Mouse (Mus musculus): ENCODE measurements around the gene Fbxl17. TPM values are rescaled to one million over a fixed set of nuclear protein-coding genes. Genes with fewer than 3 reads are reported as not detected.
A peak's percentile ranks its signal among the peaks of the same experiment; 100 is the strongest.

Fbxl17 gene
- polyA plus RNA-seq, 1 experiment from 2014 or later: 11.1 TPM

- H3K4me1 ChIP-seq (replicated peaks): peaks cover 9% of the 10 kb centered on the region
- H3K9me3 ChIP-seq (replicated peaks): no peaks in the 10 kb centered on the region
- no peak overlapping the region for H3K4me2 ChIP-seq
- H3K27me3 ChIP-seq: no peaks in the 10 kb centered on the region
- H3K9ac ChIP-seq: no peak overlapping the region
- H3K36me3 ChIP-seq: no peaks in the 10 kb centered on the region
- H3K4me3 ChIP-seq: no peak overlapping the region
- no peak overlapping the region for H3K27ac ChIP-seq
- no peak for ATAC-seq (replicated peaks; ENCODE audit: insufficient number of reproducible peaks, insufficient read depth, low FRiP score, low read depth)
- 98% methylated on average over 3 of the region's 3 CpGs for WGBS
These were observed 41.8 kb downstream of the Fbxl17 start for GRCm38 (mm10) chr17:63458052-63458451.

- 44% methylated on average over 10 of the region's 10 CpGs for WGBS
- Histone ChIP-seq H3K4me2 (peak overlapping the region; percentile 52), H3K4me3 (peak overlapping the region; percentile 31), H3K36me3 (no peaks in the 10 kb centered on the region), H3K9ac (peak overlapping the region; percentile 41; the same call in 1 of the 2 replicates), H3K27me3 (no peaks in the 10 kb centered on the region), H3K9me3 (replicated peaks) (no peaks in the 10 kb centered on the region), H3K4me1 (replicated peaks) (peaks cover 11% of the 10 kb centered on the region), H3K27ac (peak overlapping the region; percentile 82)
- ATAC-seq (replicated peaks; ENCODE audit: insufficient number of reproducible peaks, insufficient read depth, low FRiP score, low read depth): no peak
These were observed 48.4 kb downstream of the Fbxl17 start for GRCm38 (mm10) chr17:63451311-63452006.

- Histone ChIP-seq H3K4me2 (no peak overlapping the region), H3K4me3 (no peak overlapping the region), H3K4me1 (replicated peaks) (peaks cover 18% of the 10 kb centered on the region), H3K27me3 (no peaks in the 10 kb centered on the region), H3K36me3 (no peaks in the 10 kb centered on the region), H3K27ac (no peak overlapping the region), H3K9ac (no peak overlapping the region), H3K9me3 (replicated peaks) (no peaks in the 10 kb centered on the region)
- no peak for ATAC-seq (replicated peaks; ENCODE audit: insufficient number of reproducible peaks, insufficient read depth, low FRiP score, low read depth)
- 72% methylated on average over 10 of the region's 10 CpGs for WGBS
These were observed 52.1 kb downstream of the Fbxl17 start for GRCm38 (mm10) chr17:63447691-63448090.

- H3K27ac ChIP-seq: no peak overlapping the region
- peaks cover 16% of the 10 kb centered on the region for H3K4me1 ChIP-seq (replicated peaks)
- H3K9ac ChIP-seq: no peak overlapping the region
- no peak overlapping the region for H3K4me2 ChIP-seq
- no peaks in the 10 kb centered on the region for H3K36me3 ChIP-seq
- no peaks in the 10 kb centered on the region for H3K9me3 ChIP-seq (replicated peaks)
- WGBS: 67% methylated on average over 10 of the region's 10 CpGs
- no peak for ATAC-seq (replicated peaks; ENCODE audit: insufficient number of reproducible peaks, insufficient read depth, low FRiP score, low read depth)
- H3K4me3 ChIP-seq: no peak overlapping the region
- H3K27me3 ChIP-seq: no peaks in the 10 kb centered on the region
These were observed 52.7 kb downstream of the Fbxl17 start for GRCm38 (mm10) chr17:63446971-63447679.

- Histone ChIP-seq H3K4me3 (no peak overlapping the region), H3K36me3 (no peaks in the 10 kb centered on the region), H3K27ac (no peak overlapping the region), H3K9ac (no peak overlapping the region), H3K9me3 (replicated peaks) (no peaks in the 10 kb centered on the region), H3K4me2 (no peak overlapping the region), H3K27me3 (no peaks in the 10 kb centered on the region), H3K4me1 (replicated peaks) (peaks cover 12% of the 10 kb centered on the region)
- 88% methylated on average over 4 of the region's 4 CpGs for WGBS
- no peak for ATAC-seq (replicated peaks; ENCODE audit: insufficient number of reproducible peaks, insufficient read depth, low FRiP score, low read depth)
These were observed 54.6 kb downstream of the Fbxl17 start for GRCm38 (mm10) chr17:63445212-63445611.

- Histone ChIP-seq H3K9me3 (replicated peaks) (no peaks in the 10 kb centered on the region), H3K9ac (no peak overlapping the region)
- WGBS: 92% methylated on average over 6 of the region's 6 CpGs
These were observed 62.4 kb downstream of the Fbxl17 start for GRCm38 (mm10) chr17:63437424-63437823.

GRCm38 (mm10) chr17:63434081-63434480, 65.7 kb downstream of the Fbxl17 start:
- H3K36me3 ChIP-seq: no peaks in the 10 kb centered on the region
- H3K27me3 ChIP-seq: no peaks in the 10 kb centered on the region
- H3K9ac ChIP-seq: no peak overlapping the region
- peaks cover 8% of the 10 kb centered on the region for H3K4me1 ChIP-seq (replicated peaks)
- WGBS: 50% methylated on average over 6 of the region's 6 CpGs
- H3K4me3 ChIP-seq: no peak overlapping the region
- H3K4me2 ChIP-seq: no peak overlapping the region
- H3K27ac ChIP-seq: no peak overlapping the region
- no peak for ATAC-seq (replicated peaks; ENCODE audit: insufficient number of reproducible peaks, insufficient read depth, low FRiP score, low read depth)
- H3K9me3 ChIP-seq (replicated peaks): no peaks in the 10 kb centered on the region

More at GRCm38 (mm10) chr17:63437424-63437823, 62.4 kb downstream of the Fbxl17 start:
- Histone ChIP-seq H3K4me3 (no peak overlapping the region), H3K36me3 (no peaks in the 10 kb centered on the region), H3K27me3 (no peaks in the 10 kb centered on the region), H3K4me2 (no peak overlapping the region), H3K4me1 (replicated peaks) (peaks cover 8% of the 10 kb centered on the region), H3K27ac (no peak overlapping the region)
- no peak for ATAC-seq (replicated peaks; ENCODE audit: insufficient number of reproducible peaks, insufficient read depth, low FRiP score, low read depth)

- no peak for ATAC-seq (replicated peaks; ENCODE audit: insufficient number of reproducible peaks, insufficient read depth, low FRiP score, low read depth)
These were observed 68.2 kb downstream of the Fbxl17 start for GRCm38 (mm10) chr17:63431650-63432049.

GRCm38 (mm10) chr17:63430395-63431075, 69.3 kb downstream of the Fbxl17 start:
- peak overlapping the region; percentile 56 for H3K4me2 ChIP-seq
- 0 out of 2 replicates have a peak overlapping the region, but pooled peaks have one; percentile 10 for H3K9ac ChIP-seq
- 48% methylated on average over 17 of the region's 17 CpGs for WGBS
- no peak for ATAC-seq (replicated peaks; ENCODE audit: insufficient number of reproducible peaks, insufficient read depth, low FRiP score, low read depth)
- no peaks in the 10 kb centered on the region for H3K9me3 ChIP-seq (replicated peaks)
- peaks cover 8% of the 10 kb centered on the region for H3K4me1 ChIP-seq (replicated peaks)
- H3K27ac ChIP-seq: no peak overlapping the region; the same call in 1 of the 2 replicates
- H3K36me3 ChIP-seq: no peaks in the 10 kb centered on the region
- H3K4me3 ChIP-seq: peak overlapping the region; percentile 34
- no peaks in the 10 kb centered on the region for H3K27me3 ChIP-seq

More at GRCm38 (mm10) chr17:63431650-63432049, 68.2 kb downstream of the Fbxl17 start:
- H3K27me3 ChIP-seq: no peaks in the 10 kb centered on the region
- H3K9ac ChIP-seq: no peak overlapping the region
- 44% methylated on average over 7 of the region's 7 CpGs for WGBS
- H3K4me1 ChIP-seq (replicated peaks): peaks cover 8% of the 10 kb centered on the region
- no peaks in the 10 kb centered on the region for H3K36me3 ChIP-seq
- no peaks in the 10 kb centered on the region for H3K9me3 ChIP-seq (replicated peaks)
- H3K4me2 ChIP-seq: no peak overlapping the region
- H3K4me3 ChIP-seq: no peak overlapping the region
- no peak overlapping the region for H3K27ac ChIP-seq

GRCm38 (mm10) chr17:63423851-63424250, 76.0 kb downstream of the Fbxl17 start:
- 79% methylated on average over 4 of the region's 4 CpGs for WGBS
- no peaks in the 10 kb centered on the region for H3K36me3 ChIP-seq
- H3K27me3 ChIP-seq: no peaks in the 10 kb centered on the region
- ATAC-seq (replicated peaks; ENCODE audit: insufficient number of reproducible peaks, insufficient read depth, low FRiP score, low read depth): no peak
- no peak overlapping the region for H3K9ac ChIP-seq
- no peaks in the 10 kb centered on the region for H3K4me1 ChIP-seq (replicated peaks)
- no peak overlapping the region for H3K27ac ChIP-seq
- no peak overlapping the region for H3K4me3 ChIP-seq
- no peaks in the 10 kb centered on the region for H3K9me3 ChIP-seq (replicated peaks)
- no peak overlapping the region for H3K4me2 ChIP-seq

- no peak overlapping the region for H3K9ac ChIP-seq
- H3K36me3 ChIP-seq: no peaks in the 10 kb centered on the region
- no peak overlapping the region for H3K4me3 ChIP-seq
- no peak for ATAC-seq (replicated peaks; ENCODE audit: insufficient number of reproducible peaks, insufficient read depth, low FRiP score, low read depth)
- H3K27me3 ChIP-seq: no peaks in the 10 kb centered on the region
- H3K4me1 ChIP-seq (replicated peaks): no peaks in the 10 kb centered on the region
- H3K9me3 ChIP-seq (replicated peaks): no peaks in the 10 kb centered on the region
- H3K27ac ChIP-seq: no peak overlapping the region
- 88% methylated on average over 5 of the region's 5 CpGs for WGBS
- no peak overlapping the region for H3K4me2 ChIP-seq
These were observed 77.1 kb downstream of the Fbxl17 start for GRCm38 (mm10) chr17:63422685-63423084.
